Mouse (Mus musculus) heart, postnatal 14 days (tissue): ENCODE results near the gene Atoh7. TPM values are rescaled to one million over a fixed set of nuclear protein-coding genes. Genes with fewer than 3 reads are reported as not detected.

ENCODE experiments used
- DNase-seq, 2 experiments: peaks; one replicate each; pipeline ENCODE4 v3.0.0; 2021 to 2022
- intact Hi-C: fragments of 180-260 bp; cut with DNase I; formaldehyde crosslinking; loops from one replicate; pipeline ENCODE4 v1.15.1; 2025
- total RNA-seq, 2 experiments: library from RNA; stranded (reverse); gene quantifications; 2 replicates each; pipeline ENCODE4 v1.2.3; 2021

Gene Atoh7
- total RNA-seq, 2 experiments from 2014 or later, result not detected

DNA sequence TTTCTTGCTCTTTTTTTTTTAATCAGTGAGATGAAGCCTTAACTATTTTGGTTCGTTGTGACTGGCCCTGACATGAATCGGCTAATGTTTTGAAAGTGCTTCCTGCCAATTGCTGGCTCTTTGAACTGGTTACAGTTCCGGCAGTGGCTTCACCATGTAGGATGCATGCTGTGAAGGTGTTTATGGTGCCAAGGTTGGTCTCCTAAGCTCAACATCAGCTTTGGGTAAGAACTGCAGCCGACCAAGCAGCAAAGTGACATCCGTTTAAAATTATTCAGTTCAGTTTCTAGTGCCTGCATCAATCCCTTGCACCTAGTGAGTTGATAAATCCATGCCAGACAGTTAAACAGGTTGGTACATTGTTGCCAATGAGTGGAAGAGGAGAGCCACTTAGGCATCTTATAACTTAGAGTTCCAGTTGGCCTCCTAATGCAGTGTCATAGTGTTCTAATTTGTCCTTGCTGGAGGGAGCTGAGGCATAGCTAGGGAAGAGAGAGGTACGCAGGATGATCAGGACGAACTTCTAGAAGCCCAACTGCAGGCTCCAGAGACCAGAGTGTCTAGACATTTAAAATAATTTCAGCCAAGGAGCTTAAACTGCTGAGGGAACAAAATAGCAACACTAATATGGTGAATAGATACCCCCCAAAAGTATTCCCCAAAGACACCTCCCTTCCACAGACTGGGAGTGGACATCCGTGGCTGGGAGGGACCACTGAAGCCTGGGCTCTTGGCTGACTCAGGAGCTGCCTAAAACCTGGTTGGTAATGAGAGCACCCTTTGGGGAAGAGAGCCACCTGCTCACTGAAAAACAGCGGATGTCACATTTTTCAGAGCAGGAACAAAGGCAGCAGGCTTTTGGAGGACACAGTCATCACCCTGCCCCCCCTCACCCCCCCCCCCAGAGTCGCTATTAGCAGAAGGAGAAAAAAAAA, 6.6 kb upstream of the Atoh7 start:
- intact Hi-C loops, result no loop called here
- no peak for DNase-seq

GRCm38 (mm10) chr10:63096757-63097156, 2.7 kb upstream of the Atoh7 start:
- intact Hi-C loops, result no loop called here

DNA sequence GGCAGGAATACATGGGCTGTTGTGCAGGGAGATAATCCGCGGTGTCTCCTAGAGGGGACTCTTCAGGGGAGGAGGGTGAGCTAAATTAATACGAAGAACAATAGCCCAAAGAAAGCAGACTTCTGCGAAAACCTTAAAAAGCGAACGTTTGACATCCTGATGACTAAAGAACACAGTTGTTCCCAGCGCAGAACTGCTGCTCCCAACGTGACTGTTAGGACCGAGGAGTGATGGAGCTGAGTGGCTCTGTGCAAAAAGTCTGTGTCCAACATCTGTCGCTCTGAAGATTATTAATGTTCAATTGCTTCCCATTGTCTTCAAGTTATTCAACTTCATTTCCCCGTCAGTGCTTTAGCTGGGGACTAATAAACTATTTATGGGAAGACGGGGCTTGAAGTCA, 1.3 kb upstream of the Atoh7 start:
- intact Hi-C loops, result no loop called here
- no peak for DNase-seq

More at GRCm38 (mm10) chr10:63096757-63097156, 2.7 kb upstream of the Atoh7 start:
- DNase-seq, result no peak

- peak; percentile 56 for DNase-seq
- intact Hi-C loops, result no loop called here
Measured at GRCm38 (mm10) chr10:63099941-63100562, 601 bp downstream of the Atoh7 start.

DNA sequence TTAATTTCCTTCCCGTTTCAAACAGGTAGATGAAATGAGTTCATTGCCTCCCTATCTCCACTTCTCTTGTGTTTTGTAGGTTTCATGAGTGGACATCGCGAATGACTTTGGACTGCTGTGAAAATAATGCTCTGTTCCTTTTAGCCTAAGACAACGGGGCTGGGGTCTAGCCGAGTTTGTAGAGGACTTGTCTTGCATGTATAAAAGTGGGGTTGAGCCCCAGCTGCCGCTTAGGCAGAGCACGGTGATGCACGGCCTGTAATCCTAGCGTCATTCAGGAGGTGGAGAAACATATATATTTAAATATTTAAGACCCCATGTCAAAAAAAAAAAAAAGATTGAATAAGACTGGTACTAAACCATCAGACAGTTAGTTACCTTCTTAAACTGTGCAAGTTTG, 1.2 kb downstream of the Atoh7 start:
- DNase-seq, result no peak
- intact Hi-C loops, result no loop called here

DNA sequence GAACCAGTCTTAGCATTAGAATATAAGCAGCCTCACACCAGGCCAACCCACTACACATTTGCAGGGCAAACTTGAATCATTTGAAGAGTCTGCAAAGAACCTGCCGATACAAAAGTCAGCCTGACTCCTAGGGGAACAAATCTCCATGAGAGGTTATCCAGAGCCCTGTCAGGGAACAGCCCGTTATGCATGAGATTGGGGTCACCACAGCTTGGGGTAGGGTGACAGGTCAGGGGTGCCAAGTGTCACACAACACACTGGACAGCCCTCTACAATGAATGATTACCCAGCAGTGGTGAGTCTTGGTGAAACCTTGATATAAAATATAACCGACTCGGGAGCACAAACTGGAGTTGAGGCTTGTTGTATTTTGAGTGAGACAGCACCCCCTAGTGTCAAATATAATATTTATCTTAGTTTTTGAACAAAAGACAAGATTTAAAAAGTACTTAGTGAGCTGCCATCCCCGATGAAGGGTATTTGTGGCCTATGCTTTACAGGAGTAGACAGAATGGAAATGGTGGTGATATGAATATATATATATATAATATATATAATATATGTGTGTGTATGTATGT, 13.7 kb downstream of the Atoh7 start:
- DNase-seq, result no peak
- intact Hi-C loops, result no loop called here

DNA sequence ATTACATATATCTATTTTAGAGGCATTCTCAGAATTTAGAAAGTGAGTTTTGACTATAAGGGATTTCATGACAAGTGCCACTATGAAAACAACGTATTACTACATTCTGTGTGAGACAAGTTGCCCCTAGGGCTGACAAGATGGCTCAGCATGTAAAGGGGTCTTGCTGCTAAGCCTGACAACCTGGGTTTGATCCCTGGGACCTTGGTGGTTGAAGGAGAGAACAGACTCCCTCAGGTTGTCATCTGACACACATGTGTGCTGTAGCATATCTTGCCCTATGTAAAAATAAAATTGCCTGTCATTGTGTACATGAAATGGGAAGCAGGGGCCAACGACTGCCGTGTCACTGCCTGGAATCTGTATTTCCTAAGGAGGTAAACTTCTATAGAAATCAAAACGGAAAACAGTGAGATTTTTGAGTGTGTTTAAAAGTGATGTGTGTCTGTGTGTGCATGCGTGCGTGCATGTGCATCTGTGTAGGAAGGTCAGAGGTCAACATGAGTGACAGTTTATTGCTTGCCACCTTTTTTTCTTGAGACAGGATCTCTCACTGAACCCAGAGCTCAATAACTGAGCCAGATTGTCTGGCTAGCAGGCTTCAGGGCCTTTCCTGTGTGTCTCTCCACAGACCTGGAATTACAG, 14.4 kb downstream of the Atoh7 start:
- intact Hi-C loops, result no loop called here
- no peak for DNase-seq

GRCm38 (mm10) chr10:63115881-63116280, 16.4 kb downstream of the Atoh7 start:
- intact Hi-C loops, result no loop called here
- DNase-seq, result no peak

DNA sequence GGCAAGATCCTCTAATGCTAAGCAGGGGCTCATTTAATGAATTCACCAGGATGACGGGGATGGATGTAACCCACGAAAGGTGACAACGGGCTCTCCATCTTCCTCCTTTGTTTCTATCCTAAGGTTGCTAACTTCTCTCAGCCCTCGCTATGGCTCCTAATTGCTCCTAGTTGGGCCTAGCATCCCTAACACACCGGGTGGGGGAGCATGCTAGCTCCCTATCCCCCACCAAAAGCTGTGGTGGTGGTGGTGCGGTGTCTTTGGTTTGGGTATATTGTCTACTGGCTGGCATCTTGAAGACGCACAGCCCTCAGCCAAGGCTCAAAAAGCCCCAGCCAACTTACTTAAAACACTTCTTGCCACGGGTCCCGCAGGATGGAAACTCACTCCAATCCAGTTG, 16.9 kb downstream of the Atoh7 start:
- no peak for DNase-seq

GRCm38 (mm10) chr10:63117583-63117982, 18.1 kb downstream of the Atoh7 start:
- no peak for DNase-seq
- intact Hi-C loops, result no loop called here

More for the DNA sequence above, 16.9 kb downstream of the Atoh7 start:
- intact Hi-C loops, result no loop called here

- intact Hi-C loops, result no loop called here
Measured at GRCm38 (mm10) chr10:63119916-63120315, 20.5 kb downstream of the Atoh7 start.

GRCm38 (mm10) chr10:63121961-63122360, 22.5 kb downstream of the Atoh7 start:
- DNase-seq, result no peak
- intact Hi-C loops, result no loop called here

More at GRCm38 (mm10) chr10:63119916-63120315, 20.5 kb downstream of the Atoh7 start:
- no peak for DNase-seq

DNA sequence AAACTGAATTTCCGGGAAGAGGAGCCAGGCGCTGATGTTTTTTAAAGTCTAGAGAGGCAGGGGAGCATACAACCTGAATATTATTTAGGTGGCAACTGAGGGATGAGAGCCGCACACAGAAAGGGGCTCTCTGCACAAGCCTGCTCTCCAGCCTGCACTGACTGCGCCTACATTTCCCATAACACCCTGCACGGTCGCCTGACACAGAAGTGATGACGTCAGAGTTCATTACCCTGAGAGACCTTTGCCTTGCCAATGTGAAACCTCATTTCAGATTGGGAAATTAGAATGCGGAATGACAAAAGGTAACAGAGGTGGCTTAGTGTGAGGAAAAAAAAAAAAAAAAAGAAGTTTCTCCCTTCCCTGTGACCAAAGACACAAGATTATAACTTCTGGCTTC, 23.1 kb downstream of the Atoh7 start:
- intact Hi-C loops, result no loop called here
- peak in 1 of 2 experiments; percentile 14 for DNase-seq

DNA sequence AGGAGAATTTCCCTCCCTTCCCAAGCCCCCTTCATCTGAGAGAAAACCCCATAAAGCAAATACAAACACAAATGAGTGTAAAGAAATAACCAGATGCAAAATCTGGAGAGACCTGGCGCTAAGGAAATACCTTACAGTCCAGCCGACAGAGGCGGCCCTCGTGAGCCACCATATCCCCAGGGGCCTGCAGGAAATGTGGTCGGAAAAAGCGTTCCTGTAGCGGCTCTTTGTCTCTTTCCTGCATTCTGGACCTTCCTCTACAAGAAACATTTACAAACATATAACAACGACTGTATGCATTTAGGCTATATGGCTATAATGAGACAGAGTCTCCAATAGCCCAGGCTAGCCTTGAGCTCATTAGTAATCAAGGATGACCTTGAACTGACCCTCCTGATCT, 23.7 kb downstream of the Atoh7 start:
- DNase-seq, result no peak
- intact Hi-C loops, result no loop called here

- DNase-seq, result no peak
- intact Hi-C loops, result no loop called here
Measured at GRCm38 (mm10) chr10:63124016-63124415, 24.6 kb downstream of the Atoh7 start.

DNA sequence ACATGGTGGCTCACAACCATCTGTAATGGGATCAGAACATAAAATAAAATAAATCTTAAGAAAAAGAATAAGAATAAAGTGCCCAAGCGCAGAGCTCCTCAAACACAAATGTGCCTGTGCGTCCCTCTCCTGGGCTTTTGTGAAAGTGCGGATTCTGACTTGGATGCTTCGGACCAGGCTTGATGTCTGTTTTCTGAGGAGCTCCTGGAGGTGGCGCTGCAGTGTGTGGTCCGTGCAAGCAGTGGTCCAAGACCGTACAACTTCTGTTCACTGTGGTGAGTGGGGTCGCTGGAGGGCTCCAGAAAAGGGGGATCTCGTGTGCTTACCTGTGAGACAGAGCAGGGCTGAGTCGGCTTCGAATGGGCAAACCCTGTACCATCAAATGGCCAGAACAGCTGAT, 25.9 kb downstream of the Atoh7 start:
- no peak for DNase-seq
- intact Hi-C loops, result no loop called here

DNA sequence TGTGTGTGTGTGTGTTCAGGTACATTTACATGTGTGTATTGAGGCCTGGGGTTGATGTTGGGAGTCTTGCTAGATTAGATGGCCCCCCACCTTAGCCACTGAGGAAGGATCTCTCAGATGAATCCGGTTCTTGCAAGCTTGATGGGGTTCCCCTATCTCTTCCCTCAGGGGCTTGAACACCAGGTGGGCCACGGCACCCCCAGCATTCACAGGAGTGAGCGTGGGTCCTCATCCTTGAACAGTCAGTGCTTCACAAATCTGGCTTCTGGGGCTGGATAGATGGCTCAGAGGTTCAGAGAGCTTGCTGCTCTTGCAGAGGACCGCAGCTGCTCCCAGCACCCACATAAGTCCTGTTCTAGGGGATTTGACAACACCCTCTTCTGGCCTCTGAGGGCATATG, 26.7 kb downstream of the Atoh7 start:
- no peak for DNase-seq
- intact Hi-C loops, result no loop called here

DNA sequence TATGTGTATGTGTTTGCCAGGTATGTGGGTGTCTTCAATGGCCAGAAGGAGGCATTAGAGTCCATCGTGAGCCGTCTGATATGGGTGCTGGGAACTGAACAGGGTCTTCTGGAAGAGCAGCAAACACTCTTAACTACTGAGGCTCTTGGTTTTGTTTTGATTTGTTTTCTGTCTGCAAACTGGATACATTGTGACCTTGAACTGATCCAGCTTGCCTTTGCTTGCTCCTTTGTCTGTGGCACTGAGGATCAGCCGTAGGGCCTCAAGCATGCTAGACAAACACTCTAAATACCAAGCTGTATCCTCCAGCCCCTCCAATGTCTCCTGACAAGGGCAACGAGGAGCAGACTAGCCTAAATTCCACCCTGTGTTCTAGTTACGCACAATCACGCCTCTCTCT, 27.7 kb downstream of the Atoh7 start:
- intact Hi-C loops, result no loop called here
- no peak for DNase-seq

DNA sequence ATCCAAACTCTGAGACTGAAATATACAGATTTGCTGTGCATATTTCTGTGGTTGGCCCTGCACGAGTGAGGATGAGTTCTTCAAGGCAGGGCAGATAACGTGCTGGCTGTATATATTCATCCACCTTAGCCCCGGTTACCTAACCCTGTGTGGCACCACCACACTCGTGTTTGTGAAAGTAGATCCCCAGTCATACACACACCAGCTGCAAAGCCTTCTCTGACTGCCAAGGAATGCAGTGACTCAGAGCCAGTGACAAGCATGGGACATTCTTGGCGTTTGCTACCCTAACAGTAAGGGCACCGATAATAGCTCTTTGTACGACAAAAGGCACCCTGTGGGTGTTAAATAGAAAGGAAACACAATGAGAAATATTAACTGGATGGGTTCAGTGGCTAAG, 28.8 kb downstream of the Atoh7 start:
- DNase-seq, result peak; percentile 20 to 44
- intact Hi-C loops, result no loop called here

DNA sequence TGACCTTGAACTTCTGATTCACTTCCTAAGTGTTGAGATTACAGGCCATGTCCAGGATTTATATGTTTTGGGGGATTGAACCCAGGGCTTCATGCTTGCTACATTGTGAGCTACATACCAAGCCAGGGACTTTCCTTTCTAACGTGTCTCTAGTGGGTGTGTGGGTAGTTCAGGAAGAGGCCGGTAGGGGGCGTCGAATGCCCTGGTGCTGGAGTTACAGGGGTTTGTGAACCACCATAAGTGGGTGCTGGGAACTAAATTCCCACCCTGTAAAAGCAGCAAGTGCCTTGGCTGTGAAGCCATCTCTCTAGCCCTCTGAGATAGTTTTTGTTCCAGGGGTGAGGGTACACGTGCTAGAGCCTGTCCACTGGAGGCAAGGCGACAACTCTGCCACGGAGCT, 31.0 kb downstream of the Atoh7 start:
- intact Hi-C loops, result no loop called here
- no peak for DNase-seq

- intact Hi-C loops, result no loop called here
Measured at GRCm38 (mm10) chr10:63132356-63132755, 32.9 kb downstream of the Atoh7 start.

More at GRCm38 (mm10) chr10:63132356-63132755, 32.9 kb downstream of the Atoh7 start:
- DNase-seq, result no peak
